Mouse (Mus musculus): ENCODE data around the gene Igf1r.

- TF ChIP-seq CTCF (IDR thresholded peaks at IDR 0.05; ENCODE audit: control insufficient read depth, insufficient read depth, low read length) = no peak
- TF ChIP-seq POLR2A (IDR thresholded peaks at IDR 0.05; ENCODE audit: borderline replicate concordance, control insufficient read depth, low read depth, low read length) = no peak
Measured at GRCm38 (mm10) chr7:68259523-68260081, 307.0 kb downstream of the Igf1r start.
